Mouse (Mus musculus): Measurements from ENCODE around the gene Ifrd2.

DNA sequence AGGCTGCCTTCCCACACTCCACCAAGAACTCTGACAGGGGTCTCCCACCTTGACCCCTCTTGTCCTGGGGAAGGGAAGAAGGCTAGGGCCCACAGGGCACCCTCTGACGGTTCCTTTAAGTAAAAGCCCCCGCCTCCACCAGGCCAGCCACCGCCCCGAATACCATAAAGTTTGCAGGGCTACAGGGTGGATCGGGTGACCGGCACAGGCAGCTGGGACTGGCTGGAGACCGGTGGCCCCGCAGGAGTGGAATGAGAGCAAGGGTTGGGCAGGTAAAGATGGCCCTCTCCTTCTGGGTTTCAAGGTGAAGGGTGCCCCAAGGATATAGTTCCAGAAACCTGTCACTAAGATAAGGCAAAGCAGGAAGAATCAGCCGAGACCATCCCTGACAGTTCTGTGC is 19.1 kb downstream of the Ifrd2 start:
- no peak for TF ChIP-seq CTCF (IDR thresholded peaks at IDR 0.05; ENCODE audit: extremely low read depth, insufficient read length, insufficient replicate concordance, low read depth, low read length)
- peak; percentile 34; the same call in 1 of the 2 replicates for TF ChIP-seq POLR2A (IDR thresholded peaks at IDR 0.05; ENCODE audit: low read depth, low read length)

All from small intestine, adult 2 months (tissue).